Mouse (Mus musculus): Measurements from ENCODE around the gene Ccnyl1. TPM values are rescaled to one million over a fixed set of nuclear protein-coding genes. Genes with fewer than 3 reads are reported as not detected.

Ccnyl1 gene
- total and polyA plus RNA-seq, 3 experiments: 13.5 to 50.2 (median 16.3) TPM

GRCm38 (mm10) chr1:64738661-64739082 is 48.4 kb downstream of the Ccnyl1 start:
- ATAC-seq (ENCODE audit: extremely low read depth, insufficient number of reproducible peaks, low FRiP score, poor library complexity, severe bottlenecking) (peak; percentile 51), DNase-seq (ENCODE audit: low spot score) (peak; percentile 75)
- peaks cover 58% of the 10 kb centered on the region for H3K4me1 ChIP-seq (ENCODE audit: insufficient read depth, low read depth, low read length)

GRCm38 (mm10) chr1:64742741-64743408 is 52.6 kb downstream of the Ccnyl1 start:
- ATAC-seq (ENCODE audit: extremely low read depth, insufficient number of reproducible peaks, low FRiP score, poor library complexity, severe bottlenecking): no peak
- TF ChIP-seq CTCF (IDR thresholded peaks at IDR 0.05; ENCODE audit: low read depth, low read length) (no peak), TAL1 (conservative IDR thresholded peaks at IDR 0.05; ENCODE audit: low read depth, low read length) (no peak), POLR2AphosphoS5 (IDR thresholded peaks at IDR 0.05; ENCODE audit: insufficient replicate concordance, low read depth, low read length) (no peak), GATA1 (IDR thresholded peaks at IDR 0.05; ENCODE audit: borderline replicate concordance, low read length) (no peak), GATA2 (IDR thresholded peaks at IDR 0.05; ENCODE audit: borderline replicate concordance, low read depth, low read length) (no peak)

More at GRCm38 (mm10) chr1:64738661-64739082, 48.4 kb downstream of the Ccnyl1 start:
- peaks cover 19% of the 10 kb centered on the region for H3K36me3 ChIP-seq (replicated peaks)
- peak overlapping the region; percentile 90 for H3K4me3 ChIP-seq (ENCODE audit: low read depth, low read length)
- H3K9me3 ChIP-seq (replicated peaks): no peaks in the 10 kb centered on the region
- TF ChIP-seq CTCF (IDR thresholded peaks at IDR 0.05; ENCODE audit: low read depth, low read length) (no peak), GATA2 (IDR thresholded peaks at IDR 0.05; ENCODE audit: borderline replicate concordance, low read depth, low read length) (no peak)
- no peaks in the 10 kb centered on the region for H3K27me3 ChIP-seq (ENCODE audit: insufficient read depth, low read length)

GRCm38 (mm10) chr1:64744616-64745015 is 54.4 kb downstream of the Ccnyl1 start:
- ATAC-seq (ENCODE audit: extremely low read depth, insufficient number of reproducible peaks, low FRiP score, poor library complexity, severe bottlenecking) (no peak), DNase-seq (ENCODE audit: low spot score) (no peak)
- Histone ChIP-seq H3K9me3 (replicated peaks) (no peaks in the 10 kb centered on the region), H3K36me3 (replicated peaks) (no peaks in the 10 kb centered on the region), H3K27me3 (ENCODE audit: insufficient read depth, low read length) (peaks cover 32% of the 10 kb centered on the region), H3K4me3 (ENCODE audit: low read depth, low read length) (no peak overlapping the region), H3K4me1 (ENCODE audit: insufficient read depth, low read depth, low read length) (peaks cover 9% of the 10 kb centered on the region; the same call in 1 of the 2 replicates)
- TF ChIP-seq CTCF (IDR thresholded peaks at IDR 0.05; ENCODE audit: low read depth, low read length) (no peak), TAL1 (conservative IDR thresholded peaks at IDR 0.05; ENCODE audit: low read depth, low read length) (no peak), GATA2 (IDR thresholded peaks at IDR 0.05; ENCODE audit: borderline replicate concordance, low read depth, low read length) (no peak), POLR2AphosphoS5 (IDR thresholded peaks at IDR 0.05; ENCODE audit: insufficient replicate concordance, low read depth, low read length) (no peak), GATA1 (IDR thresholded peaks at IDR 0.05; ENCODE audit: borderline replicate concordance, low read length) (no peak)

More at GRCm38 (mm10) chr1:64742741-64743408, 52.6 kb downstream of the Ccnyl1 start:
- DNase-seq (ENCODE audit: low spot score): no peak
- H3K4me1 ChIP-seq (ENCODE audit: insufficient read depth, low read depth, low read length): peaks cover 25% of the 10 kb centered on the region
- no peaks in the 10 kb centered on the region for H3K9me3 ChIP-seq (replicated peaks)
- peaks cover 14% of the 10 kb centered on the region for H3K27me3 ChIP-seq (ENCODE audit: insufficient read depth, low read length)
- H3K36me3 ChIP-seq (replicated peaks): no peaks in the 10 kb centered on the region
- H3K4me3 ChIP-seq (ENCODE audit: low read depth, low read length): no peak overlapping the region

GRCm38 (mm10) chr1:64753109-64753508 is 62.9 kb downstream of the Ccnyl1 start:
- H3K27me3 ChIP-seq (ENCODE audit: insufficient read depth, low read length): peaks cover 47% of the 10 kb centered on the region
- H3K9me3 ChIP-seq (replicated peaks): no peaks in the 10 kb centered on the region
- DNase-seq (ENCODE audit: low spot score) (no peak), ATAC-seq (ENCODE audit: extremely low read depth, insufficient number of reproducible peaks, low FRiP score, poor library complexity, severe bottlenecking) (no peak)
- peaks cover 7% of the 10 kb centered on the region; the same call in 1 of the 2 replicates for H3K4me1 ChIP-seq (ENCODE audit: insufficient read depth, low read depth, low read length)
- H3K4me3 ChIP-seq (ENCODE audit: low read depth, low read length): no peak overlapping the region
- H3K36me3 ChIP-seq (replicated peaks): no peaks in the 10 kb centered on the region
- TF ChIP-seq GATA1 (IDR thresholded peaks at IDR 0.05; ENCODE audit: borderline replicate concordance, low read length) (no peak), GATA2 (IDR thresholded peaks at IDR 0.05; ENCODE audit: borderline replicate concordance, low read depth, low read length) (no peak), POLR2AphosphoS5 (IDR thresholded peaks at IDR 0.05; ENCODE audit: insufficient replicate concordance, low read depth, low read length) (no peak), TAL1 (conservative IDR thresholded peaks at IDR 0.05; ENCODE audit: low read depth, low read length) (no peak), CTCF (IDR thresholded peaks at IDR 0.05; ENCODE audit: low read depth, low read length) (no peak)

GRCm38 (mm10) chr1:64753668-64754067 is 63.4 kb downstream of the Ccnyl1 start:
- TF ChIP-seq POLR2AphosphoS5 (IDR thresholded peaks at IDR 0.05; ENCODE audit: insufficient replicate concordance, low read depth, low read length): no peak
- no peak for TF ChIP-seq GATA2 (IDR thresholded peaks at IDR 0.05; ENCODE audit: borderline replicate concordance, low read depth, low read length)
- no peak for TF ChIP-seq GATA1 (IDR thresholded peaks at IDR 0.05; ENCODE audit: borderline replicate concordance, low read length)
- TF ChIP-seq TAL1 (conservative IDR thresholded peaks at IDR 0.05; ENCODE audit: low read depth, low read length): no peak
- TF ChIP-seq CTCF (IDR thresholded peaks at IDR 0.05; ENCODE audit: low read depth, low read length): no peak
- ATAC-seq (ENCODE audit: extremely low read depth, insufficient number of reproducible peaks, low FRiP score, poor library complexity, severe bottlenecking) (no peak), DNase-seq (ENCODE audit: low spot score) (no peak)
- no peak overlapping the region for H3K4me3 ChIP-seq (ENCODE audit: low read depth, low read length)
- H3K27me3 ChIP-seq (ENCODE audit: insufficient read depth, low read length): peaks cover 42% of the 10 kb centered on the region
- H3K9me3 ChIP-seq (replicated peaks): no peaks in the 10 kb centered on the region
- H3K4me1 ChIP-seq (ENCODE audit: insufficient read depth, low read depth, low read length): peaks cover 7% of the 10 kb centered on the region; the same call in 1 of the 2 replicates
- no peaks in the 10 kb centered on the region for H3K36me3 ChIP-seq (replicated peaks)

- H3K4me1 ChIP-seq (ENCODE audit: insufficient read depth, low read depth, low read length): peaks cover 7% of the 10 kb centered on the region; the same call in 1 of the 2 replicates
- no peak overlapping the region for H3K4me3 ChIP-seq (ENCODE audit: low read depth, low read length)
- TF ChIP-seq TAL1 (conservative IDR thresholded peaks at IDR 0.05; ENCODE audit: low read depth, low read length) (no peak), GATA1 (IDR thresholded peaks at IDR 0.05; ENCODE audit: borderline replicate concordance, low read length) (no peak), CTCF (IDR thresholded peaks at IDR 0.05; ENCODE audit: low read depth, low read length) (no peak), GATA2 (IDR thresholded peaks at IDR 0.05; ENCODE audit: borderline replicate concordance, low read depth, low read length) (no peak), POLR2AphosphoS5 (IDR thresholded peaks at IDR 0.05; ENCODE audit: insufficient replicate concordance, low read depth, low read length) (no peak)
- DNase-seq (ENCODE audit: low spot score) (no peak), ATAC-seq (ENCODE audit: extremely low read depth, insufficient number of reproducible peaks, low FRiP score, poor library complexity, severe bottlenecking) (no peak)
- H3K9me3 ChIP-seq (replicated peaks): no peaks in the 10 kb centered on the region
- peaks cover 32% of the 10 kb centered on the region for H3K27me3 ChIP-seq (ENCODE audit: insufficient read depth, low read length)
- no peaks in the 10 kb centered on the region for H3K36me3 ChIP-seq (replicated peaks)
These were observed 64.4 kb downstream of the Ccnyl1 start for GRCm38 (mm10) chr1:64754658-64755057.

Measured in G1E (cell line).